Mouse (Mus musculus) macrophage (primary cell): ENCODE results near the gene Chst10. TPM values are rescaled to one million over a fixed set of nuclear protein-coding genes. Genes with fewer than 3 reads are reported as not detected.

Experiments
- H3K27ac ChIP-seq: fragments of 350-480 bp; formaldehyde crosslinking; 2 replicates; pipeline ENCODE4 v1.9.0; 2021
- H3K36me3 ChIP-seq: fragments of 350-480 bp; formaldehyde crosslinking; 2 replicates; pipeline ENCODE4 v1.9.0; 2021; ENCODE audit errors: inconsistent target
- H3K4me3 ChIP-seq: fragments of 350-480 bp; formaldehyde crosslinking; 2 replicates; pipeline ENCODE4 v1.9.0; 2021; ENCODE audit errors: inconsistent target
- H3K79me2 ChIP-seq: fragments of 350-480 bp; formaldehyde crosslinking; 2 replicates; pipeline ENCODE4 v1.9.0; 2021; ENCODE audit errors: inconsistent target
- WGBS: methylation state at CpG from one replicate; pipeline ENCODE4 v1.1.7; 2026; ENCODE audit warnings: inconsistent platforms; ENCODE audit not compliant: missing documents; 5-methylcytosine and 5-hydroxymethylcytosine counted together
- polyA plus RNA-seq: library from polyadenylated mRNA; stranded (reverse); fragments of 250-400 nt; gene quantifications from 3 replicates; pipeline ENCODE4 v1.2.4, GENCODE M21; 2018; ENCODE audit warnings: inconsistent platforms

The Chst10 gene
- polyA plus RNA-seq, 1 experiment from 2014 or later: 0.63 TPM

DNA sequence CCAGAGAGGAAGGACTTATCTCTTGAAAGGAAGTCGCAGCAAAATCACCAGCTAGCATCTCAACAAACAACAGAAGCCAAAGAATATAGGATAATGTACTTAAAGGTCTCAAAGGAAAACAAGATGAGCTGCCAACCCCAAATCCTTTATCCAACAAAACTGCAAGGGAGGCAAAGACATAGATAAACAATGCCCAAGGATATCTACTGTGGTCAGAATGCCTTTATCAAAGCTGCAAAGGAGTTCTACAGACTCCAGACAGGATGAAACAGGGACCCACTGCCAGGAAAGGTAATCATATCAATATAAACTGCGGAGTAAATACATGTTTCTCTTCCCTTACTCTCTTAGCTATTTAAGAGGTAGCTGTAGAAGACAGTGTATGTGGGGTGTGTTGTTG is 47.3 kb downstream of the Chst10 start:
- H3K4me3 ChIP-seq: no peak overlapping the region
- H3K79me2 ChIP-seq: no peaks in the 10 kb centered on the region
- no peaks in the 10 kb centered on the region for H3K36me3 ChIP-seq
- no peak overlapping the region for H3K27ac ChIP-seq
- 83% methylated on average over 2 of the region's 2 CpGs for WGBS

- Histone ChIP-seq H3K27ac (no peak overlapping the region), H3K4me3 (no peak overlapping the region), H3K79me2 (no peaks in the 10 kb centered on the region), H3K36me3 (no peaks in the 10 kb centered on the region)
- 100% methylated on average over 2 of the region's 2 CpGs for WGBS
Observed at GRCm38 (mm10) chr1:38848451-38849289, 49.3 kb downstream of the Chst10 start.

GRCm38 (mm10) chr1:38847975-38848374 is 50.0 kb downstream of the Chst10 start:
- Histone ChIP-seq H3K27ac (no peak overlapping the region), H3K36me3 (no peaks in the 10 kb centered on the region), H3K4me3 (no peak overlapping the region), H3K79me2 (no peaks in the 10 kb centered on the region)
- 61% methylated on average over 11 of the region's 11 CpGs for WGBS

DNA sequence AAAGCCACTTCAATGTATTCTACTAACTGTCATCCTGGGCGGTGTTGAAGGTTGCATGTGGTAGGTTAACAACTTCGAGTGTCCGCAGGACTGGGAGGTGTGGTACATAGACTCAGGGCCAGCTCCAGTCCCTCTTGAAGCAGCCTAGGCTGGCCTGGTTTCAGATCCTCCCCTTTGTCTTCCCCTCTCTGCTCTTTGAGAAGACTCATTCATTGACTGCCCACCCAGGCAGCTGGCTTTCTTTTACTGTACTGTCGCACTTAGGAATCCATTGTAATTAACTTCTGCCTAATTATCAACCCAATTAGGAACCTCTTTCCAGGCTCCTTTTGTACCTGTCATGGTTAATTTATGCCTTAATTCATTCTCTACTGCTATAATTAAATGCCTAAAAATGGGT is 54.7 kb downstream of the Chst10 start:
- Histone ChIP-seq H3K4me3 (no peak overlapping the region), H3K27ac (no peak overlapping the region), H3K36me3 (no peaks in the 10 kb centered on the region), H3K79me2 (no peaks in the 10 kb centered on the region)
- 79% methylated on average over 4 of the region's 4 CpGs for WGBS

GRCm38 (mm10) chr1:38842861-38843260 is 55.1 kb downstream of the Chst10 start:
- H3K27ac ChIP-seq: no peak overlapping the region
- 85% methylated on average over 1 of the region's 1 CpGs for WGBS

DNA sequence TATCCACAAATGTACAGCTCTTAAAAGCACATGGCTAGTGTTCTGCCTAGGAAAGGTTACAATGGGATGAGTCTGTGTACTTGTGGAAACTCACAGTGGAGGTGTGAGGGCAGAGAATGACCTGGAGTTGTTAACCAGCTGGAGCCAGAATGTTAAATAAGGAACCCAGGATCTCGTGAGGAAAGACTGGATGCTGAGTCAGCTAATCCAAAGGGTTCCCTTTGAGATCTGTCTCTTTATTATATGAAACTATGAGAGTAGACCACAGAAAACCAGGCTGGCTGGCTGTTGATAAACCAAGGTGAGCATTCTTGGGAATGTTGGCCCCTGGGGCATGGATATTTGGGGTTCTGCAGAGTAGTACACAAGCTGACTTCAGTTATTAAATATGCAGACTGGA is 58.0 kb downstream of the Chst10 start:
- no peak overlapping the region for H3K4me3 ChIP-seq
- 27% methylated on average over 1 of the region's 1 CpGs for WGBS
- H3K79me2 ChIP-seq: no peaks in the 10 kb centered on the region
- no peaks in the 10 kb centered on the region for H3K36me3 ChIP-seq
- no peak overlapping the region for H3K27ac ChIP-seq

More at GRCm38 (mm10) chr1:38842861-38843260, 55.1 kb downstream of the Chst10 start:
- Histone ChIP-seq H3K79me2 (no peaks in the 10 kb centered on the region), H3K36me3 (no peaks in the 10 kb centered on the region), H3K4me3 (no peak overlapping the region)

GRCm38 (mm10) chr1:38836477-38836872 is 61.5 kb downstream of the Chst10 start, which contains the start of gene Lonrf2:
Gene Lonrf2 (minus strand): TSS chr1:38836711.
- Histone ChIP-seq H3K4me3 (no peak within 1 kb of the TSS), H3K36me3 (no peaks in the 10 kb centered on the region)
- 8% methylated on average over 30 of the region's 47 CpGs for WGBS

DNA sequence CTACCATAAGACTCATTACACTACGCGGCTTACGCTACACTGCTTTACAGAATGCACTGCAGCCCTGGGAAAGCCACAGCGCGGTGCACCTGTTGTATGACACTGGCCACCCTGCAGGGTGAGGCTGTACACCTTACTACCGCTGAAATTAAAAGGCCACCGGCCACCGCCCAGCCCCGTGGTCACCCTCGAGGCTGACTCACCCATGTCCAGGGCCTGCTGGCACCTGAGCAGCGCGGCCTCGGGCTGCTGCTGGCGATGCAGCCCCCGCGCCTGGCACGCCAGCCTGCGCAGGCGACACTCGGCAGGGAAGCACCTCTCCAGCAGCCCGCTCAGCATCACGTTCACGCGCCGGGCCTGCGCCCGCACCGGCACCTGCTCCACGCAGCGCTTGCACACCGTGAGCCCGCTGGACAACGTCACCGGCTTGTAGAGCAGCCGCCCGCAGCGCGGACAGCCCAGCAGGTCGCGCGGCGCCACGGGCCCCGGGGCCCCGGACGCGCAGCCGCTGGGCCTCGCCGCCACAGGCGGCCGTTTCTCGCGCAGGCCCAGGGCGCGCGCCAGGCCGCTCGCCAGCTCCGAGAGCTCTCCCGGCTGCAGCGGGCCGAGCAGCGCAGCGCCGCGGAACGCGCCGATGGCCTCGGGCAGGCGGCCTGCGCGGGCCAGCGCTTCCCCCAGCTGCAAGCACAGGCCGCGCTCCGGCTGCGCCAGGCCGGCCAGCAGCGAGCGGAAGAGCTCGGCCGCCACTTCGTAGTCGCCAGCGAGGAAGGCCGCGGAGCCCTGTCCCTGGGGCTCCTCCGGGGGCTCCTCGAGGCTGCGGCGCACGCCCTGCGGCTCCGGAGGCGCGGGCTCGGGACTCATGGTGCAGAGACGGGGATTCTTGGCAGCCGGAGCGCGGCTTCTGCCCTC is 62.1 kb downstream of the Chst10 start:
- no peaks in the 10 kb centered on the region for H3K36me3 ChIP-seq
- WGBS: 4% methylated on average over 95 of the region's 103 CpGs
- no peak overlapping the region for H3K27ac ChIP-seq
- no peaks in the 10 kb centered on the region for H3K79me2 ChIP-seq
- no peak overlapping the region for H3K4me3 ChIP-seq

More at GRCm38 (mm10) chr1:38836477-38836872, 61.5 kb downstream of the Chst10 start, which contains the start of gene Lonrf2:
- Histone ChIP-seq H3K27ac (no peak within 1 kb of the TSS), H3K79me2 (no peaks in the 10 kb centered on the region)

GRCm38 (mm10) chr1:38834899-38835298 is 63.1 kb downstream of the Chst10 start:
- Histone ChIP-seq H3K36me3 (no peaks in the 10 kb centered on the region), H3K4me3 (no peak overlapping the region), H3K79me2 (no peaks in the 10 kb centered on the region), H3K27ac (no peak overlapping the region)
- 32% methylated on average over 3 of the region's 3 CpGs for WGBS

DNA sequence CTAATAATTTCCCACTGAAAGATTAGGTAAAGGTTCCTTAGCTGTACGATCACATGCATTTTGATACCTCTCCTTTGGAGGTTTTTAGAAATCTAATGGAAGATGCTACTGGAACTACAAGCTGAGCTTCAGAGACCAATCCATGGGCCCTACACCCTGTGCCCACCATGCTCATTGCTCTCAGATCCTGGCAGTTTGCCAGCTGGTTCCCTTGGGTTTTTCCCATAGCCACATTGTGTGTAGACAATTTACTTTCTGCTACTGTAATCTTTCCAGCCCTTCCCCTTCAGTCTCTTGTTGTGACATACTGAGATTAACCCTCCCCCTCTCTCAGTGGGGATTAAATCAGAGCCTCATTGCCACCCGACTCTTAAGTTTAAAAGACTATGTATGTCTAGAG is 73.0 kb downstream of the Chst10 start:
- Histone ChIP-seq H3K27ac (no peak overlapping the region), H3K4me3 (no peak overlapping the region), H3K36me3 (no peaks in the 10 kb centered on the region), H3K79me2 (no peaks in the 10 kb centered on the region)
- WGBS: 87% methylated on average over 2 of the region's 2 CpGs

- WGBS: 71% methylated on average over 2 of the region's 2 CpGs
- H3K4me3 ChIP-seq: no peak overlapping the region
- H3K27ac ChIP-seq: no peak overlapping the region
- no peaks in the 10 kb centered on the region for H3K36me3 ChIP-seq
- no peaks in the 10 kb centered on the region for H3K79me2 ChIP-seq
Observed at GRCm38 (mm10) chr1:38823851-38824250, 74.1 kb downstream of the Chst10 start.

GRCm38 (mm10) chr1:38819691-38820090 is 78.3 kb downstream of the Chst10 start:
- no peaks in the 10 kb centered on the region for H3K79me2 ChIP-seq
- no peak overlapping the region for H3K27ac ChIP-seq
- H3K36me3 ChIP-seq: no peaks in the 10 kb centered on the region
- H3K4me3 ChIP-seq: no peak overlapping the region

GRCm38 (mm10) chr1:38817671-38818070 is 80.3 kb downstream of the Chst10 start:
- no peaks in the 10 kb centered on the region for H3K79me2 ChIP-seq
- 88% methylated on average over 3 of the region's 3 CpGs for WGBS
- H3K27ac ChIP-seq: no peak overlapping the region
- no peaks in the 10 kb centered on the region for H3K36me3 ChIP-seq
- H3K4me3 ChIP-seq: no peak overlapping the region

GRCm38 (mm10) chr1:38817268-38817667 is 80.7 kb downstream of the Chst10 start:
- no peak overlapping the region for H3K4me3 ChIP-seq
- no peak overlapping the region for H3K27ac ChIP-seq
- no peaks in the 10 kb centered on the region for H3K79me2 ChIP-seq
- no peaks in the 10 kb centered on the region for H3K36me3 ChIP-seq
- 87% methylated on average over 9 of the region's 9 CpGs for WGBS

DNA sequence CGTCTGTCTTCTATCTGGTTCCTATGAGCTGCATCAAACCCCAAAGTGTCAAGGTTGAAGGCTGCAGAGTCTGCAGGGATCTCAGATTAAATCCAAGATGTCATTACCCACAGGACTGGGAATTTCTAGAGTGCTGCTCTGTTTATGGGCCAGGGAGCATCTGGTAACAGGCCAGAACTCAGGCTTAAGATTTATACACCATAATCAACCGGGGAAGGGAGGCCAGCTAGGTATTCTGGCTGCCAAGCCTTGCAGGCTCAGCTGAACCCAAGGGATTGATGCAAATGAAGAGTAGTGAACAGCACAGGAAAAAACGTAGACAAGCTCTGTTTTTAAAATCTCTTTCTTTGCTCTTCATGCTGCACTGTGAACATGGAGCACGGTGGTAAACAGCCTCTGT is 81.7 kb downstream of the Chst10 start:
- Histone ChIP-seq H3K4me3 (no peak overlapping the region), H3K27ac (no peak overlapping the region), H3K36me3 (no peaks in the 10 kb centered on the region), H3K79me2 (no peaks in the 10 kb centered on the region)
- WGBS: 76% methylated on average over 3 of the region's 4 CpGs
